Mouse (Mus musculus): ENCODE data around the gene Nadk2. TPM values are rescaled to one million over a fixed set of nuclear protein-coding genes. Genes with fewer than 3 reads are reported as not detected.

Gene Nadk2
- total RNA-seq, 2 experiments from 2014 or later, result 46.4 to 49.9 TPM

- Histone ChIP-seq H3K4me3 (no peak overlapping the region), H3K27ac (no peak overlapping the region)
- TF ChIP-seq CTCF (IDR thresholded peaks at IDR 0.05), result no peak
- intact Hi-C loops (cut with DNase I), result no loop called here
- no peak for DNase-seq (ENCODE audit: extremely low spot score in 1 of 2, low spot score in 2 of 2)
These were observed 43.5 kb downstream of the Nadk2 start for GRCm38 (mm10) chr15:9114599-9114998.

GRCm38 (mm10) chr15:9118852-9119251 lies 47.8 kb downstream of the Nadk2 start:
- intact Hi-C loops (cut with DNase I), result no loop called here
- Histone ChIP-seq H3K27ac (no peak overlapping the region), H3K4me3 (no peak overlapping the region)
- TF ChIP-seq CTCF (IDR thresholded peaks at IDR 0.05), result no peak
- no peak for DNase-seq (ENCODE audit: extremely low spot score in 1 of 2, low spot score in 2 of 2)

DNA sequence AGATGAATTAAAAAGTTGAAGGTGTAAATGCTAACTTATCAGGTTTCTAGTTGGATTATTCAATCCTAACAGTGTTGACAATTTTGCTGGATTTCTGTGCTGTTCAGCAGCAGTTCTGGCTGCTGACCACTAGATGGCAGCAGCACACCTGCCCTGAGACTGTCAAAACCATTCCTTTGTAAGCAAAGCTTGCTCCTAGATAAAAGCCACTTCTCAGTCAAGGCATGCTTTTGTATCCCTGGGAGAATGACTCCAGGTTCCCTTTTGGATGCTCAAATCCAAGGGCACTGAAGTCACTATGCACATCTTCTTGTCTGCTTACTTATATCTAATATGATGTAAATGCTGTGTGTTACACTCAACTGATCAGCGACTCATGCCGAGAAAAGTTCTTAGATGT lies 49.0 kb downstream of the Nadk2 start:
- Histone ChIP-seq H3K27ac (no peak overlapping the region), H3K4me3 (no peak overlapping the region)
- intact Hi-C loops (cut with DNase I), result no loop called here
- TF ChIP-seq CTCF (IDR thresholded peaks at IDR 0.05), result peak; percentile 100
- peak; percentile 42 to 43 for DNase-seq (ENCODE audit: extremely low spot score in 1 of 2, low spot score in 2 of 2)

DNA sequence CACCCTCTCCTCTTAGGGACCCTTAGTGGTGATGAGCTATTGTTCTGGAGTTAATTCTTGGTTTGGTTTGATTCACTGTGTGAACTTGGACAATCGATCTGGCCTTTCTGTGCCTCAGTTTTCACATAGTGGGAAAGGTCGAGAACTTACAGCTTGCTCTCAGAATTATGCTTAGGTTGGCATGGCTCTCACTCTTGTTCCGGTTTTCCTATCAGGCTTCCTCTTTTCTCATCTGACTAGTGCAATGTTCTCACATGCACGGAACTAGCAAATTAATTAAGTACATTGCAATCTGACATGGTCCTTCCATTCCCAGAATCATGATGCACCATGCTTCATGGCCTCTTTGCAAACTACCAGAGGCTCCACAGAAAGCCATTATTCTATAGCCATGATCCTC lies 51.9 kb downstream of the Nadk2 start:
- intact Hi-C loops (cut with DNase I), result no loop called here
- H3K27ac ChIP-seq, result no peak overlapping the region
- no peak for TF ChIP-seq CTCF (IDR thresholded peaks at IDR 0.05)

GRCm38 (mm10) chr15:9124856-9125255 lies 53.8 kb downstream of the Nadk2 start:
- no peak overlapping the region for H3K27ac ChIP-seq
- intact Hi-C loops (cut with DNase I), result no loop called here
- H3K4me3 ChIP-seq, result no peak overlapping the region
- no peak for TF ChIP-seq CTCF (IDR thresholded peaks at IDR 0.05)
- DNase-seq (ENCODE audit: extremely low spot score in 1 of 2, low spot score in 2 of 2), result no peak

More for the DNA sequence above, 51.9 kb downstream of the Nadk2 start:
- no peak overlapping the region for H3K4me3 ChIP-seq
- DNase-seq (ENCODE audit: extremely low spot score in 1 of 2, low spot score in 2 of 2), result no peak

DNA sequence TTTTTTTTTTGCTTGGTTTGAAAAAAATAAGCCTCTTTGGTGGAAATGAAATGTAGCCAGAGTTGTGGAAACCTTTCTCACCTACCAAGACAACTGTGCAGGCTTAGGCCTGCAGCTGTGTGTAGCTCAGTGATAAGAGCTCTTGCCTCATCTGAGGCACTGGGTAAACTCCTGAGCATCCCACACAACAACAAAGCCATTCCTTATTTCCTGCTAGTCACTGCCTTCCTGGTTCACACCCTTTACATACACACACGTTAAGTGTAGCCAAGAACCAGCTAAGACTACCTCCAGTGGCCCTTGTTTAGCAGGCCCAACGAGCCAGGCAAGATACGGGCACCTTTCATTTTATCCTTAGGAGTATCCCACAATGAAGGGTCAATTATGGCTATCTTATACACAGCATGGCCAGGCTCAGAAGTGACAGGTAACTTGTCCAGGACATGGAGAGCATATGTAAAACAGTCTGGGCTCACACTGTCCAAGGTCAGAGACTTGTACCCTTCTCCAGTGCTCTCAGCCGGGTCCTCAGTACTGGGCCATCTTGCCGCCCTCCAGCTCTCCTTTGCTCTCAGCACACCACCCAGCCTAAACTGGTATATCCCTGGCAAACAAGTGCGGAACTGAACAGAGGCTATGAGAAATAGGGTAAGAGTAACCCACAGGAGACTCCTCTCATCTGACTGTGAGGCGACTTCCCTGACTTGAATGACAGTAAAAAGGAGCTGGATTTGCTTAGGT lies 56.2 kb downstream of the Nadk2 start:
- TF ChIP-seq CTCF (IDR thresholded peaks at IDR 0.05), result no peak
- no peak overlapping the region for H3K4me3 ChIP-seq
- intact Hi-C loops (cut with DNase I), result no loop called here
- no peak for DNase-seq (ENCODE audit: extremely low spot score in 1 of 2, low spot score in 2 of 2)
- no peak overlapping the region for H3K27ac ChIP-seq

- DNase-seq (ENCODE audit: extremely low spot score in 1 of 2, low spot score in 2 of 2), result no peak
- TF ChIP-seq CTCF (IDR thresholded peaks at IDR 0.05), result no peak
- Histone ChIP-seq H3K27ac (peak overlapping the region; percentile 7; the same call in 1 of the 2 replicates), H3K4me3 (no peak overlapping the region)
- intact Hi-C loops (cut with DNase I), result no loop called here
These were observed 59.9 kb downstream of the Nadk2 start for GRCm38 (mm10) chr15:9130772-9131498.

DNA sequence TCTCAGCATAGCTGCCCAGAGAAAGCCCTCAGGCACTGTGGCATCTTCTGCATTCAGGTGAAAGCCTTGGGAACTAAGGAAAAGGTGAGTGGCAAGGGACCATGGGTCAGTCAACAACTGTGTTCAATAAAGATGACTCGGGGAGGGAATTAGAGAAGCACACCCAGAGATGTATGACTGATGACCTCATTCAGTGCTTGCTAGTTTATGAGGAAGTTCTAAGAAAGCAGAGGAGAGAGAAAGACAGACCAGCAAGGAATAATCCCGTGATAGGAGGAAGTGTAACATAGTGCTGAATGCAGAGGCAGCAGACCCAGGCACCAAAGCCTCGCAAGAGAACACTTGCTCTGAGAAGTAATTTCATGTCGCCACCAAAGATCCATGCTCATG lies 60.4 kb downstream of the Nadk2 start:
- no peak for DNase-seq (ENCODE audit: extremely low spot score in 1 of 2, low spot score in 2 of 2)
- no peak overlapping the region for H3K4me3 ChIP-seq
- TF ChIP-seq CTCF (IDR thresholded peaks at IDR 0.05), result no peak
- H3K27ac ChIP-seq, result peak overlapping the region; percentile 7; the same call in 1 of the 2 replicates
- intact Hi-C loops (cut with DNase I), result no loop called here

- intact Hi-C loops (cut with DNase I), result no loop called here
- Histone ChIP-seq H3K27ac (no peak overlapping the region), H3K4me3 (no peak overlapping the region)
- no peak for TF ChIP-seq CTCF (IDR thresholded peaks at IDR 0.05)
- no peak for DNase-seq (ENCODE audit: extremely low spot score in 1 of 2, low spot score in 2 of 2)
These were observed 61.8 kb downstream of the Nadk2 start for GRCm38 (mm10) chr15:9132693-9133443.

DNA sequence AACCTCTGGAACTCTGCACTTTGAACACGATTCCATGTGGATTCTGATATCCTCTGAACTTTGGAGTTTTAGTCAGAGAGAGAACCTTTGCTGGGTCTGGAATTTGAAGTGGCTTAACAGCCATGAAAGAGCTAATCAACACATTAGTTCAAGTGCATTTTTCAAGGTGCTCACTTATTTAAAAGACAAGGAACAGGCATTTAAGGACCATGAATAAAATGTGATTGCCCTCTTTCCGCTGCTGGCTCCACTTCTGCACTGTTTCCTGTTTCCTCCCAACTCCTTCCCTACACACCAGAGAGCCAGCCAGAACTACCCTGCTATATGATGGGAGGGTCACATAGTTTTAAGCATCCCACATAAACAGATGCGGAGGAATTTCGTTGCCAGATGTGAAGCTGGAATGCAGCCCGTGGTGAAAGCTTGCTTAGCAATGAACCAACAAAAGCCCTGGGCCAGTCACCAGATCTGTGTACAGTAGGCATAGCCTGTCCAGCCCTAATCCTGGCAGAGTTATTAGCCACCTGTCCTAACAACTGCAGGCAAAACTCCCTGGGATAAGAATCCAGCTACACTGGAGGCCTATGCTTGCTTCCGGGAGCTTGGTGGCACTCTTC lies 63.9 kb downstream of the Nadk2 start:
- intact Hi-C loops (cut with DNase I), result loop anchor here (5.0 kb wide), 1 partner anchor 1028 kb away; the partner anchor contains the start of gene Nup155

DNA sequence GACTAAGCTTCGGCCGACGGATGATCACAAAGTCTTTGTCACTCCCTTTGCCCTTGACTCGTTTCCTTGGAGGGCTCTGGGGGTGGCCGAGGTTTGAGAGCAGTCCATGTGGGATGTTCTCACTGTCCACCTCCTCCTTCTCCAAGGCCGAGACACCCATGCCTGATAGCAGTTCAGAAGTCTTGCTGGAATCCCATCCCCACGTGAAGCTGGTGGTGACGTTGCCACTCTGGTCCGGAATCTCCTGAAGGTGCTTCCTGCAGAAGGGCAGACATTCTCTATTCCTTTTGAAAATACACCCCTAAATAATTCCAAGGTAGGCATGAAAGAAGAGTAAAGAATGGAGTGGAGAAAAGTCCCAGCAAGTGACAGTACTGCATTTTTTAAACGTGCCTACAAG lies 68.4 kb downstream of the Nadk2 start:
- H3K4me3 ChIP-seq, result peak overlapping the region; percentile 91
- H3K27ac ChIP-seq, result no peak overlapping the region
- intact Hi-C loops (cut with DNase I), result loop anchor here (5.0 kb wide), 1 partner anchor 1032 kb away; the partner anchor contains the start of gene Nup155
- DNase-seq (ENCODE audit: extremely low spot score in 1 of 2, low spot score in 2 of 2), result no peak
- TF ChIP-seq CTCF (IDR thresholded peaks at IDR 0.05), result no peak

More for the DNA sequence above, 63.9 kb downstream of the Nadk2 start:
- no peak for TF ChIP-seq CTCF (IDR thresholded peaks at IDR 0.05)
- no peak for DNase-seq (ENCODE audit: extremely low spot score in 1 of 2, low spot score in 2 of 2)
- Histone ChIP-seq H3K4me3 (no peak overlapping the region), H3K27ac (no peak overlapping the region)

Data from left cerebral cortex, adult 2 months (tissue).